Mouse (Mus musculus): ENCODE results near the gene Aqp9.
"Not testable (repeated sequence)": the region's sequence is repeated elsewhere in the genome, so short reads cannot be mapped to it uniquely, and the experiment has no call there.

The Aqp9 gene

DNA sequence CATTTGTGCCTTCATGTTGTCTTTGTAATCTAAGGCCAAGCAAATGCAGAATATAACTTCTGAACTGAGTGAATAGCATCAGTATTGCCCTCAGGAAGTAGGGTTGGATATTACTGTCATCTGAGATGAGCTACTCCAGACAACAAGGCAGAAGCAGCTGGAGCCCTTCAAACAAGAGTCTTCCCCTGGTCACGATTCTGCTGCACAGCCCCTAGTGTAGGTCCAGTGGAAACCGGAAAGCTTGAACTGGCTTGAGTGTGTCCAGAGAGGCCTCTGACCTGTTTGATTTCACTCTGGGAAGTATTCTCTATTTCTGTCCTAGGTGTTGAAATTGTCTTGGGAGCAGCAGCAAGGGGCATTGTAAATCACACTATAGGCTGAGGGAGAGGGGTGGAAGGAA lies 29.5 kb downstream of the Aqp9 start:
- no peak for DNase-seq (ENCODE audit: low spot score)

DNA sequence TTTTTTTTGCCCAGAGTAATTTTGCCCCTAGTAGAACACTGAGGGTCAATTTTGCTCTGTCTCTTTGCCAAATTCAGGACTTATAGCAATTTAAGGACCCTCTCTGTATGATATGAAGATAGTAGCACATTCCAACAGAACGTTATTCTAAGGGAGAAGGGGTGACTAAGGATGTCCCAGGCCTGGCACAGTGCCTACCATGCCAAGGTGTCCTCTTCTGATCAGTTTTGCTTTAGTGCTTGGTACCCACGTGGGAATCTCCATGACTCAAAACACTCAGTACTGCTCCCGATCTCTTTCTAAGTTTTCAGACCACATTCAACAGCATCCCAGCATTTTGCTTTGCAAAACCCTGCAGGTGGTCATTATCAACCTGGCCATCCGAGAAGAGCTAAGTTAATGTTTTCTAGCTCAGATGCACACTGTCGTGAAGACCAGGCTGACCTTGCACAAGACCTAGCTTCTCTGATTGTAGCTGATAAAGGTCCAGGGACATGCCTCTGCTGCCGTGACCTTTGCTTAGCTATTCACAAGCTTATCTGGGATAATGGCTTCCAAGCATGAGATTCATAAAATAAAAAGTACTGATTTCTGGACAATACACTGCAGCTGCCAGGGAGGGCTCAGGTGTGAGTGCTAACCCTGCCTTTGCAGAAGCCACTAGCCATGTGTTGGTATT lies 31.1 kb downstream of the Aqp9 start:
- no peak for DNase-seq (ENCODE audit: low spot score)

DNA sequence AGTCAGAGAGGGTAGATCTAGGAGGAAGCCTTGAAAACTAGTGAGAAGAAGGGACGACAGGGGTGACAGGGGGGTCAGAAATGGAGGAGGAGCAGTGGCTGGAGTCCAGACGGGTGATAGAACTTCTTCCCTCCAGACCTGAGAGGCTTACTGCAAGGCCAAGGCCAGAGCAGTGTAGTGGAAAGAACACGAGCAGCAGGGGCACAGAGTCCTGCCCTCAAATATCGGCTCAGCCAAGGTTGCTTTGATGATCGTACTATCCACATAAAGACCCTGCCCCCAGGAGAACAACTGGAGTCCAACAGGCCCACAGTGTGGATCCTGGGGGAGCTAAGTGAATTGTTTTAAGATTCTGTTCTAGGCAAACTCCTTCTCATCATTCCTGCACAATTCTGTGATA lies 33.4 kb downstream of the Aqp9 start:
- no peak for DNase-seq (ENCODE audit: low spot score)

- no peak for DNase-seq (ENCODE audit: low spot score)
These were observed 35.3 kb downstream of the Aqp9 start for GRCm38 (mm10) chr9:71133190-71133589.

GRCm38 (mm10) chr9:71131822-71132221 lies 36.7 kb downstream of the Aqp9 start:
- DNase-seq (ENCODE audit: low spot score): no peak

GRCm38 (mm10) chr9:71128911-71129310 lies 39.6 kb downstream of the Aqp9 start:
- peak; percentile 81 for DNase-seq (ENCODE audit: low spot score)

DNA sequence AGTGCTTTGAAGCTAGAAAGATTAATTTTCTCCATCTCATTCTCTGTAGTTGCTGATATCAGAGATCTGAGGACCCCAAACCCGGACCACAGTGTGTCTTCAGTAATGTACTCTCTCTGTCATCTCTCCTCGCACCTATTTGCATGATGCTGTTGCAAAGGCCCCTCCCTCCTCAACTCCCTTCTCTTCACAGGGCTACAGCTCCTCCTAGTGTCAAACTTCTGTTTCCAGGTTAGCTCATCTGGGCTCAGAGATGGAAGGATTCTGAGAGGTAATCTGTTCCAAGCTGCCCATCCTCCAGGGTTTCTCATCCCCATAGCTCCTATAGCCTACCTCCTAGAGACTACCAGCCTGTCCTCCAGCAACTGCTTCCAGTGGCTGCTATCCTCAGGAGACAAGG lies 42.3 kb downstream of the Aqp9 start:
- peak; percentile 69 for DNase-seq (ENCODE audit: low spot score)

GRCm38 (mm10) chr9:71123095-71123494 lies 45.4 kb downstream of the Aqp9 start:
- not testable (repeated sequence) for DNase-seq (ENCODE audit: low spot score)

DNA sequence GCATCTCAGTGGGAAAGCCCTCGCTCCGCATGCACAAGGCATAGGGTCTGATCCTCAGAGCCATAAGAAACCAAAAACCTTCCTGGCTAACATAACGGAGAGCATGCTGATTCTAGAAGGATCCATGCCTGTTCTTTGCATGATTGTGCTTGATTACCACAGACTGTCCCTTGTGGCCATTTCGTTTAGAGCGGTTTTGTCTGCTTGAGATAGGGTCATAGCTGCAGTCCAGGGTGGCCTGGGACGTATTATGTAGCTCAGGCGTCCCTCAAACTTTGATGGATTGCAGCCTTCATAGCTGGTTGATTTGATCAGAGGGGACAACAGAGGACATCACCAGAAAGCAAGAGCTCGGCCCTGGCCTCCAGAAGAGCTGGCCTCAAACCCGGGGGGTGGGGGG lies 47.6 kb downstream of the Aqp9 start:
- DNase-seq (ENCODE audit: low spot score): no peak

- no peak for DNase-seq (ENCODE audit: low spot score)
These were observed 55.3 kb downstream of the Aqp9 start for GRCm38 (mm10) chr9:71113166-71113565.

DNA sequence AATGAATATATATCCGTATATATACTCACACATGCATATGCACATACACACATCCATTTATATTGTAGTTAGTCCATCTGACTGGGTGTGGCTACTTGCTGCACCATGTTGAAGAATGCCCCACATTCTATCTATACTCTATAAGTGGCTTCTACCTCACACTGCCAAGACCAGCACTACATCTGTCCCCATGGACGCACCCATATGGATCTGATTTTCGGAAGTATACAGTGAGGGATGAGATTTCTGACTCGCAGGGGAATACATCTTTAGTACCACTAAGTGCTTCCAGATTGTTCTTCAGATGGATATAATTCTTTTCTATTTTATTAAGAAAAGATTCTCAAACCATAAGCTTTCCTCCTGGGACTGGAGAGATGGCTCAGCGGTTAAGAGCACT lies 65.0 kb downstream of the Aqp9 start:
- DNase-seq (ENCODE audit: low spot score): no peak

DNA sequence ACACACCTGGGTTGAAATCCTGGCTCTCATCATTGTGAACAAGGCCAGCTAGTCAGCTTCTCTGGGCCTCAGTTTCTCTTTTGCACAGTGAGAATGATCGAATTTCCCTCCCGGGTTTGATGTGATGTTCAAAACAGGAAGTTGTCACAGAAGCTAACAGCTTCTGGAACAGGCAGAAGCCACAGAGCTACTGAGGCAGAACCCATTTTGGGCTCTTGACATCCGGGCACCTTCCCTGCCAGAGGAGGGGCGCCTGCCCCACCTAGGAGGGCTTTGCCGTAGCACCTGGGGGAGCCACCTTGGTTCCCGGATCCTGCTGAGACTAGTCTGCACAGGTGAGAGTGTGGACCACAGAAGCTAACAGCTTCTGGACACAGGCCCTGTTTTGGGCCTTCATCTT lies 74.4 kb downstream of the Aqp9 start:
- DNase-seq (ENCODE audit: low spot score): no peak

- DNase-seq (ENCODE audit: low spot score): peak; percentile 57
These were observed 76.4 kb downstream of the Aqp9 start for GRCm38 (mm10) chr9:71092038-71092437.

GRCm38 (mm10) chr9:71079201-71079600 lies 89.3 kb downstream of the Aqp9 start:
- DNase-seq (ENCODE audit: low spot score): no peak

DNA sequence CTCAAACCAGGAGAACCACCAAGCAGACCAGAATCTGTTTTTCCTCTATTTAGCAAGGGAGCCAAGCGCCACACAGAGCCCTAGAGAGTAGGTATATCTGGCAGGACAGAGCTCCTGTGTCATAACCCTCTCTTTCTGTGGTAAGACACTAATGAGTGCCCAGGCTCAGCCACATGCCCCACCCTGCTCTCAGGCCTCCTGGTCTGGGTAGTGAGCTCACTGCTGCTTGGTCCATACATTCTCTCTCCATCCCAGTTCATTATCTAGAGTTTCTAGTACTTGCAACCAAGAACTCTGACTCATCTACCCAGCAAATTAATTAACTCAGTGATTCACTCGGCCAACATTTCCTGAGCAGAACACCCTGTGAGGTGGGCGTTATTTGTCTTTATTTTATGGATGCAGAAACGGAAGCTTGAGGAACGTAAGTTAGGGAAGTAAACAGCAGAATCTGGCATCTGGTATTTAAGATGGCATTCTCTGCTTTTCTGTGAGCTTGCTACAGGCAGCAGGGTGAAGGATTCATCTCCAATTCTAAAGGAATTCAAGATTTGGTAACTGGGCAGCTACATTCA lies 91.1 kb downstream of the Aqp9 start:
- DNase-seq (ENCODE audit: low spot score): no peak

DNA sequence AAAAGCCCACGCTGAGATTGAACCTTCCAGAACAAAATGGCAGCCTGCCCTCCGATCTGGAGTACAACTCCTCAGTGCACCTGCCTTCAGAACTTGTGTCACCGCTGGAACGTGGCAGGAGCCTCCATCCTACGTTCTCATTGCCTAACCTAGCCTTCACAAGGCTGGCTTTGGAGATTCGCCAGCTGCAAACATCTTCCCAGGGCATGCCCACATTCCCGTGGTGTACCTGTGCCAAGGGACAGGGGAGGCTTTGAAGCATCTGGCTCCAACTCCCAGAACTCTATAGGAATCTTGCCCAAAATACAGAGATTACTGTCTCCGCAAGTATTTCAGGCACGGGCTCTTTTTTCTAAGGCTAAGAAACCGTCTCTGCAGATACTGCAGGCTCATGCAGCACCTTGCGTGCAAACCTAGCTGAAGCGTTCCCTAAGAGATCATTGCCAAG lies 92.3 kb downstream of the Aqp9 start:
- no peak for DNase-seq (ENCODE audit: low spot score)

GRCm38 (mm10) chr9:71073831-71074230 lies 94.7 kb downstream of the Aqp9 start:
- peak; percentile 17 for DNase-seq (ENCODE audit: low spot score)

GRCm38 (mm10) chr9:71073076-71073475 lies 95.4 kb downstream of the Aqp9 start:
- no peak for DNase-seq (ENCODE audit: low spot score)

- no peak for DNase-seq (ENCODE audit: low spot score)
These were observed 96.0 kb downstream of the Aqp9 start for GRCm38 (mm10) chr9:71072502-71072901.

GRCm38 (mm10) chr9:71071581-71072330 lies 96.7 kb downstream of the Aqp9 start:
- no peak for DNase-seq (ENCODE audit: low spot score)

- no peak for DNase-seq (ENCODE audit: low spot score)
These were observed 97.9 kb downstream of the Aqp9 start for GRCm38 (mm10) chr9:71070628-71071027.

DNA sequence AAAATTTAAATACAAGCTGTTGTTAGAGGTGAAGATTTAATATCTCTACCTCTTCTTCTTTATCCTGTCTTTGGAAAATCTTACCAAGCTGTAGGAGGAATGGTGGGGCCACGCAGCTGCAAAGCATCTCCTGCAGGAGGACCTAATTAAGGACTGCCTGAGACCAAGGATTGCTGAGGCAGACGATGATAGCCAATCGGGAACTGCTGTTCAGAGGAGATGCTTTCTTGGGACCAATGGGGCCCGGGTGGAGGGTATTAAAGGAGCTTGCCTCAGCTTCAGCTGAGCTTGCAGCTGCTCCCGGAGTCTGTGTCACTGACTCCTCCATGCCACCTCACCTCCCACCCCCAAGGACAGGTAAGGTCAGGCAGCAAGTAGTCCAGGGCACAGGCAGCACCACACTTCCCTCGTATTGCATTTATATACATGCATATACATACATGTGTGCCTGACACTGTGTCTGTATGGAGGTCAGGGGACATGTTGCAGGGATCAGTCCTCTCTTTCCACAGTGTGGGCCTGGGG lies 99.6 kb downstream of the Aqp9 start:
- no peak for DNase-seq (ENCODE audit: low spot score)

DNA sequence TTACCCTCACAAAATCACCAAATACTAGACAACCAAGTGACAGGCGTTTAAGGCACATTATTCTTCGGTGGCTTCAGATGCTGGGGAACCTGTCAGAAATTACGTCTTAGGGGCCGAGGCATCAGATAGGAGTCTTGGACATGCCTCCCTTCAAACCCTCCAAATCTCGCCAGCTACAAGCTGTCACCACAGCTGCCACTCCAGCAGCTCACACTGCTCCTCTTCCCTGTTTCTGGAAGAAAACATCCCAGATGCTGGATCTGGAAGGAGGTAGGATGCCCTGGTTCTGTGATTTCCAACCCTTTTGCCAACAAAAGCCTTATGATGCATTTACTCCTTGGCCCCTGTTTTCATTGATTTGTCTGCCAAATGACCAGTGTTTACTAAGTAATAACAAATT lies 101.3 kb downstream of the Aqp9 start:
- DNase-seq (ENCODE audit: low spot score): no peak

Data from c-Kit-positive CD71-positive TER-119-positive erythroid progenitor cells, embryonic 14.5 days (primary cell).